Comparison of ENCODE assay signal across 8 mouse cellular contexts in genomic region chr10:120112507-120113396, GRCm38 (mm10). TPM values are rescaled to one million over a fixed set of nuclear protein-coding genes. Genes with fewer than 3 reads are reported as not detected.
DNase-seq lines count a peak whose midpoint lies in the region; ATAC-seq and TF ChIP-seq lines count a peak whose summit lies in the region.

TSS of gene Helb (minus strand) at chr10:120112987.

- no peaks in the 10 kb centered on the region for H3K9me3 ChIP-seq in ES-Bruce4 (replicated peaks; ENCODE audit: control insufficient read depth, insufficient read depth, low read length, poor library complexity, severe bottlenecking)
- H3K9me3 ChIP-seq in forebrain, embryonic 13.5 days (replicated peaks) = 0 out of 2 replicates have a peak, but pooled peaks cover 6% of the 10 kb centered on the region
- H3K9me3 ChIP-seq in liver, postnatal 0 days (ENCODE audit: low read length) = no peaks in the 10 kb centered on the region
- H3K9me3 ChIP-seq in neural tube, embryonic 14.5 days (ENCODE audit: control insufficient read depth, low read length) = no peaks in the 10 kb centered on the region

- WGBS in forebrain, embryonic 13.5 days = under 1% methylated on average over 55 of the region's 55 CpGs
- WGBS in large intestine, adult 2 months = under 1% methylated on average over 55 of the region's 55 CpGs
- WGBS in liver, postnatal 0 days (ENCODE audit: insufficient replicate concordance) = under 1% methylated on average over 55 of the region's 55 CpGs
- WGBS in neural tube, embryonic 14.5 days = 1% methylated on average over 55 of the region's 55 CpGs

- H3K4me3 ChIP-seq in ES-Bruce4 (ENCODE audit: low read depth, low read length) = peak within 1 kb of the TSS; percentile 75
- H3K4me3 ChIP-seq in forebrain, embryonic 13.5 days = peak within 1 kb of the TSS; percentile 70
- H3K4me3 ChIP-seq in liver, postnatal 0 days (ENCODE audit: low read depth, low read length) = peak within 1 kb of the TSS; percentile 83
- peak within 1 kb of the TSS; percentile 65 for H3K4me3 ChIP-seq in neural tube, embryonic 14.5 days (ENCODE audit: low read depth, low read length)

- peak; percentile 99 to 100 for DNase-seq in heart, postnatal 10 days
- peak; percentile 91 for DNase-seq in large intestine, adult 2 months (ENCODE audit: low read depth, low spot score)
- peak; percentile 100 for DNase-seq in liver, postnatal 0 days
- DNase-seq in testis, postnatal 10 days (ENCODE audit: low spot score) = peak; percentile 99

- TF ChIP-seq CTCF in ES-Bruce4 (IDR thresholded peaks at IDR 0.05; ENCODE audit: low read depth, low read length) = no peak
- no peak for TF ChIP-seq CTCF in liver, postnatal 0 days (IDR thresholded peaks at IDR 0.05; ENCODE audit: low read depth)

- H3K4me2 ChIP-seq in forebrain, embryonic 13.5 days = peak within 1 kb of the TSS; percentile 80
- peak within 1 kb of the TSS; percentile 74 for H3K4me2 ChIP-seq in liver, postnatal 0 days (ENCODE audit: low read depth, low read length)
- H3K4me2 ChIP-seq in neural tube, embryonic 14.5 days (ENCODE audit: low read depth, low read length) = peak within 1 kb of the TSS; percentile 77

- peak; percentile 64; the same call in 1 of the 2 replicates for TF ChIP-seq EP300 in ES-Bruce4 (IDR thresholded peaks at IDR 0.05; ENCODE audit: insufficient read depth, low read depth, low read length)
- 0 out of 2 replicates have a peak, but pooled peaks have one; percentile 51 for TF ChIP-seq EP300 in liver, postnatal 0 days (IDR thresholded peaks at IDR 0.05; ENCODE audit: low read depth)

- H3K36me3 ChIP-seq in ES-Bruce4 (ENCODE audit: control insufficient read depth, insufficient read depth, low read length, poor library complexity, severe bottlenecking) = peaks cover 22% of the 10 kb centered on the region
- no peaks in the 10 kb centered on the region for H3K36me3 ChIP-seq in forebrain, embryonic 13.5 days (ENCODE audit: poor library complexity, severe bottlenecking)
- peaks cover 10% of the 10 kb centered on the region for H3K36me3 ChIP-seq in liver, postnatal 0 days (replicated peaks; ENCODE audit: insufficient read depth, low read length)
- H3K36me3 ChIP-seq in neural tube, embryonic 14.5 days (ENCODE audit: control insufficient read depth, insufficient read depth, low read length) = no peaks in the 10 kb centered on the region

- intact Hi-C loops in heart, postnatal 10 days (cut with DNase I) = no loop called here

- H3K9ac ChIP-seq in ES-Bruce4 (ENCODE audit: low read depth, poor library complexity, severe bottlenecking) = peak within 1 kb of the TSS; percentile 65
- peak within 1 kb of the TSS; percentile 72 for H3K9ac ChIP-seq in forebrain, embryonic 13.5 days
- peak within 1 kb of the TSS; percentile 87 for H3K9ac ChIP-seq in liver, postnatal 0 days (replicated peaks)
- H3K9ac ChIP-seq in neural tube, embryonic 14.5 days (replicated peaks; ENCODE audit: low read depth, low read length) = peak within 1 kb of the TSS; percentile 60

- H3K27ac ChIP-seq in ES-Bruce4 (ENCODE audit: insufficient read depth, low read length) = peak within 1 kb of the TSS; percentile 95
- peak within 1 kb of the TSS; percentile 63 for H3K27ac ChIP-seq in forebrain, embryonic 13.5 days
- H3K27ac ChIP-seq in liver, postnatal 0 days (ENCODE audit: low read depth) = peak within 1 kb of the TSS; percentile 99
- H3K27ac ChIP-seq in neural tube, embryonic 14.5 days (ENCODE audit: low read depth, low read length) = peak within 1 kb of the TSS; percentile 35; the same call in 1 of the 2 replicates

- no peaks in the 10 kb centered on the region for H3K4me1 ChIP-seq in ES-Bruce4 (ENCODE audit: control insufficient read depth, insufficient read depth, low read length)
- peaks cover 10% of the 10 kb centered on the region; the same call in 1 of the 2 replicates for H3K4me1 ChIP-seq in forebrain, embryonic 13.5 days
- peaks cover 4% of the 10 kb centered on the region; the same call in 1 of the 2 replicates for H3K4me1 ChIP-seq in liver, postnatal 0 days (ENCODE audit: insufficient read depth)
- no peaks in the 10 kb centered on the region for H3K4me1 ChIP-seq in neural tube, embryonic 14.5 days (ENCODE audit: control insufficient read depth, insufficient read depth, low read length)

- H3K27me3 ChIP-seq in ES-Bruce4 (ENCODE audit: control insufficient read depth, insufficient read depth, low read length, poor library complexity, severe bottlenecking) = no peaks in the 10 kb centered on the region
- H3K27me3 ChIP-seq in forebrain, embryonic 13.5 days = 0 out of 2 replicates have a peak, but pooled peaks cover 3% of the 10 kb centered on the region
- H3K27me3 ChIP-seq in liver, postnatal 0 days (ENCODE audit: insufficient read depth, low read length) = no peaks in the 10 kb centered on the region
- no peaks in the 10 kb centered on the region for H3K27me3 ChIP-seq in neural tube, embryonic 14.5 days (ENCODE audit: control insufficient read depth, insufficient read depth, low read length)

- peak; percentile 80 for TF ChIP-seq POLR2A in ES-Bruce4 (IDR thresholded peaks at IDR 0.05; ENCODE audit: insufficient read depth, low read length)

- peak; percentile 95 for ATAC-seq in cerebellum, adult (ENCODE audit: insufficient number of reproducible peaks, low FRiP score, low TSS enrichment)
- peak; percentile 99 for ATAC-seq in forebrain, embryonic 13.5 days
- ATAC-seq in liver, postnatal 0 days = peak; percentile 99
- ATAC-seq in neural tube, embryonic 14.5 days (ENCODE audit: low read depth) = peak; percentile 100

RNA-seq across cellular contexts. Expression of gene Helb, which starts in this region (rescaled TPM):
- 30.4 and 30.9 TPM in 2 replicates for polyA plus RNA-seq in ES-Bruce4 (2011; ENCODE audit: insufficient read depth, insufficient read length, low read depth, missing spikeins)
- 4.6 and 4.9 TPM in 2 replicates for polyA plus RNA-seq in forebrain, embryonic 13.5 days (2015; fragmentation: Nextera tagmentation; extraction: Ambion mirVana)
- total RNA-seq in heart, postnatal 10 days (2021) = 10 to 100 TPM; 10.6 to 12.0 TPM
- 4.8 and 7.4 TPM in 2 replicates for polyA plus RNA-seq in large intestine, adult 2 months (2012; rRNA removed)
- polyA plus RNA-seq in liver, postnatal 0 days (2015; fragmentation: Nextera tagmentation; extraction: Ambion mirVana) = 3.6 and 5.0 TPM in 2 replicates
- polyA plus RNA-seq in neural tube, embryonic 14.5 days (2014; fragmentation: Nextera tagmentation; extraction: Ambion mirVana) = 1.9 and 2.6 TPM in 2 replicates

Comparison
In these comparisons a context has a peak if more than half of its experiments do, and no peak if none do; other contexts are left out.
1. Peak in every context shown above with its lines: DNase-seq, ATAC-seq, H3K4me3 ChIP-seq and H3K27ac ChIP-seq.
2. H3K27ac ChIP-seq: peak in every context shown above with its lines; median percentile 99 in liver, postnatal 0 days; 95 in ES-Bruce4; 63 in forebrain, embryonic 13.5 days; 35 in neural tube, embryonic 14.5 days.